Mouse (Mus musculus): ENCODE data around the gene Brdt. TPM values are rescaled to one million over a fixed set of nuclear protein-coding genes. Genes with fewer than 3 reads are reported as not detected.

Gene Brdt
- 1 to 10 TPM in 14 of 26 experiments, under 1 TPM in 11, not detected in 1; 0.39 to 4.4 (median 1.0) TPM for total RNA-seq (2018; cell fraction: chromatin; rRNA removed)
- 1 to 10 TPM in 2 of 26 experiments, under 1 TPM in 24; 0.32 to 1.1 (median 0.70) TPM for total RNA-seq (2018; cell fraction: cytosol; rRNA removed)
- total RNA-seq (2018; cell fraction: nucleus; rRNA removed), result 1 to 10 TPM in 17 of 26 experiments, under 1 TPM in 8, not detected in 1; 0.36 to 2.4 (median 1.1) TPM
- polyA plus RNA-seq (2018), result 0.49 to 0.53 TPM (median 0.52 TPM) in 3 replicates

DNA sequence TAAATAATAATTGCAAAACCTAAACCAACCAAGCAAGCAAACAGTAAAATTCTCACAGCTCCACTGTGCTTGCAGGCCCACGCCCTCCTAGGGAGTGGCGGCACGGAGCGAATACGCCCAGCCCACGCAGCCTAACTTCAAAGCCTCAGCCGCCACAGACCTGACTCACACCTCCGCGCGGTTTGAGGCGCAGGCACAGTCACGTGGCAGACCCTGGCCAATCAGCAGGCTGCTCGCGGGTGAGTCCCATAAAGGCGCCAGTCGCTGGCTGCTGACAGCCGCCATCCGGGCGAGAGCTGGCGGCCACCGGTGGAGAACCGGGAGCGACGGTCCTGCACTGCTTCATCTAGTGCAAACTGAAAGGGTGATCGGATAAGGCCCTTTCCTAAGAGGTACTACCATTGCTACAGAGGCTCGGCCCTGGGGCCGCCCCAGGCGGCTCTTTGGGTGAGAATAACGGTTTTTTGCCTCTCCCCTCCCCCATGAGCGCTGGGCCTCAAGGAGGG is at the start of gene Brdt:
TSS of gene Brdt (plus strand) at position 244 of the 506 bp plus-strand sequence.
- WGBS (ENCODE audit: missing documents), result 89% methylated on average over 30 of the region's 30 CpGs
- no peak within 1 kb of the TSS for H3K4me3 ChIP-seq (ENCODE audit: inconsistent target)
- H3K27ac ChIP-seq, result no peak within 1 kb of the TSS
- H3K79me2 ChIP-seq (ENCODE audit: inconsistent target), result no peaks in the 10 kb centered on the region
- H3K36me3 ChIP-seq (ENCODE audit: inconsistent target), result no peaks in the 10 kb centered on the region

DNA sequence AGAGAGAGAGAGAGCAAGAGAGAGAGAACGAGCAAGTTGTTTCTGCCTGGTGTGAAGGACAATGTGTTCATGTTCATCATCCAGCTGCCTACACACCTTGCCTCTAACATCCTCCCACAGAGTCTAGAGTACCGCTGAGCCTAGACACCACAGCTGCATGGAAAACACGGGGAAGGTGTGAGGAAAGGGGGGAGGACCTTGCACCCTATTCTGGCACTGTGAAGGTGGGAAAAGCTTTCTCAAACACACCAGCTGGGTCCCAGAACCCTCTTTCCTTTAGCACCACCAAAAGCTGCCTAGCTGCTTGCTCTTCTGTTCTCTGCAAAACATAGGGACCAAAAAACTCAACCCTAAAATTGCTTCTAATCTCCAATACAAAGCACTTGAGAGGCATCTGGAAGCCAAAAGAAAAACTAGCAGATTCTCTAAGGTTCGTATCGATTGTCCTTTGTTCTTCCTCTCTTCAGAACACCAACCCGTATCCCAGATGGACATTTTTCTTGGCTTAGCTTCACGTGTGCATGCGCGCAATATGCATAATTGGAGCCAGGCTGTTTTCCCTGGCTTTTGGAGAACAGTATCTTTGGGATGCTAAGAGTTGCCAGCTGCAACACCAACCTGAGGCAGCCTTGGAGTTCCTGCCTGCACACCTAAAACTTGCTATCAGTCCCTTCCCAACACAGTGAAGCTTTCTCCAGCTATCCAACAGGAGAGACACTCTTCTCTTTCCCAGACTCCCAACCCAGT is 48.2 kb upstream of the Brdt start:
- WGBS (ENCODE audit: missing documents), result 85% methylated on average over 9 of the region's 9 CpGs

DNA sequence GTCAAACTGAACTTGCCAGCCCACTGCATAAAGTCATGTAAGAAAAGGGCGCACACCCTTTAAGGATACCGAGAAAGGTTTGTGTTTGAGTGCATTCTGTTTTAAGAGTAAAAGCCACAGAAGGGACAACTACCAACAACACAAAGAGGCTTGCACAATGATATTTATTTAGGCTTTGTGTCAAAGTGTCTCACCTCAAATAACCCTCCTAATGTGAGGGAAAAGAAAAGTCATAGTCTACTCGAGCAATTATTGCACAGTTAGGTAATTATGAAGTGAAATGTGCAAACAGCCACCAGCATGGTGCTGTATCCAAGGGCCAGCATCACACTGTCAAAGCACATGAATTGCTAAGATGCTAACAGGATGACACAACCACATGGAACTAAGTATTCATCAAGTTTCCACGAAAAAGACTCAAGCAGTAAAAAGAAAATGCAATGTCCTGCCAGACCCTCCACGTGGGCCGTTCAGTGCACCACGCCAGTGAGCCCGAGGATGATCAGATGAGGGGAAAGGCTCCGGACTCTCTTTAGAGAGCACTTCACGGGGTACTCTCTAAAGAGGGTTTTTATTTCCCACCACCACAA is 46.9 kb upstream of the Brdt start:
- no peaks in the 10 kb centered on the region for H3K79me2 ChIP-seq (ENCODE audit: inconsistent target)
- H3K27ac ChIP-seq, result no peak overlapping the region
- H3K36me3 ChIP-seq (ENCODE audit: inconsistent target), result no peaks in the 10 kb centered on the region
- WGBS (ENCODE audit: missing documents), result 87% methylated on average over 9 of the region's 10 CpGs
- H3K4me3 ChIP-seq (ENCODE audit: inconsistent target), result no peak overlapping the region

More for the DNA sequence above, 48.2 kb upstream of the Brdt start:
- no peaks in the 10 kb centered on the region for H3K79me2 ChIP-seq (ENCODE audit: inconsistent target)
- H3K36me3 ChIP-seq (ENCODE audit: inconsistent target), result no peaks in the 10 kb centered on the region
- no peak overlapping the region for H3K27ac ChIP-seq
- no peak overlapping the region for H3K4me3 ChIP-seq (ENCODE audit: inconsistent target)

DNA sequence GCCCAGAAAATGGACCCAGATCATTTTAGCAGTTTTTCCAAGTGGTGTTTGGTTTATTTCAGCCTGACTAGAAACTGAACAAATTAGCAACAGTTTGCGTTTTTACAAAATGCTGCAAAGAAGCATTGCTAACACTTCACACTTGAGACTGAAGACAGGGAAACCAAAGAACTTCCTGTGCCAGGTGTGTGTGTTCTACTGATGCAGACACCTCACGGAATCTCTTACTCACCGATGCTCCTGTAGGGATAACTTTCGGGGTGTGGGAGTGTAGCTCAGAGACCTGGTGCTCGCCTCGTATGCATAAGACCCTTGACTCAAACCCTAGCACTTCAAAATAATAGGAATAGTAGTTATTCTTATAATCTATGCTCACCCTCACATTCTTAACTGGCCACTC is 45.4 kb upstream of the Brdt start:
- WGBS (ENCODE audit: missing documents), result 73% methylated on average over 6 of the region's 6 CpGs
- no peak overlapping the region for H3K4me3 ChIP-seq (ENCODE audit: inconsistent target)

DNA sequence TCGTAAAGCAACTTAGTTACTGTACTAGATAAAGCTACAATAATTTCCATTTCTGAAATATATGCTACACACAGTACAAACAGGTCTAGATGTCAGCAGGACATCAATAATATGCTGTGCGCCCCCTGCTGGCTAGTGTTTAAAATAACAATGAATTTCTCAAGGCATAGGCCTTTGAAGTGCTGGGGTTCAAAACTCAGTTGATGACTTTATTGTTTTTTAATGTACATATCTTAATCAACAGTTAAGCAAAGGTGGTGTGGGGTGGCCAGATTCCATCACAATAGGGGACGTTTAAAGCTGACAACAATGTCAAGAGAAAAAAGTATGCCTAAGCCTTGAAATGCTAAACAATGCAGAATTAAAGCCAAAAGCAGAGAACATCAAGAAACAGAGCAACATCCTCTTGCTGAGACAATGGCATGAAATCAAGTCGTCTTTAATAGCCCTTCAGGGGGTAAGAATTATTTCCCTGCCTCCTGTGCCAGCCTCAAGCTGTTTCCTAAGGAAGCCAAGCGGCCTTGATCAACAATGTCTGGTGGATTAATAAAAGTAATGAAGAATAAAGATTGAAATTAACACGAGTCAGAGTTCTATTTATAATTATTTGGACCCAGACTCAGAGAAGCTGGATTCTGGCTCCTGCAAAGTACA is 43.6 kb upstream of the Brdt start:
- Histone ChIP-seq H3K27ac (no peak overlapping the region), H3K79me2 (ENCODE audit: inconsistent target) (no peaks in the 10 kb centered on the region), H3K4me3 (ENCODE audit: inconsistent target) (no peak overlapping the region), H3K36me3 (ENCODE audit: inconsistent target) (no peaks in the 10 kb centered on the region)
- WGBS (ENCODE audit: missing documents), result 38% methylated on average over 6 of the region's 6 CpGs

More for the DNA sequence above, 45.4 kb upstream of the Brdt start:
- Histone ChIP-seq H3K27ac (no peak overlapping the region), H3K79me2 (ENCODE audit: inconsistent target) (no peaks in the 10 kb centered on the region), H3K36me3 (ENCODE audit: inconsistent target) (no peaks in the 10 kb centered on the region)

DNA sequence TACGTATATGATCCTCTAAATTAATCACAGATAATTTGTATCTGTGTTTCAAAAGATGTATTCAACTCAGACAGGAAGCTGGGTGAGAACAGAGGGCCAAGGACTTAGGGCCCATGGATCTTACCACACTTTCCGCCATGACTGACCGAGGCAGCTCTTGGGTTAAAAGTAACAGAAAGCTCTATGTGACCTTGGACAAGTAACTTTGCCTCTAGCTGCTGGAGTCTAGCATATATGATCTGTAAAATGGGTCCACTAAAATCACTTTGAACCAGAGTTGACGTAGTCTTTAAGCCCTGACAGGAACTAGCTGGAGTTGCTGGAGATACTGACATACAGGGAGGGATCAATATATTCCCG is 43.1 kb upstream of the Brdt start:
- WGBS (ENCODE audit: missing documents), result 87% methylated on average over 5 of the region's 5 CpGs
- no peaks in the 10 kb centered on the region for H3K36me3 ChIP-seq (ENCODE audit: inconsistent target)
- no peak overlapping the region for H3K4me3 ChIP-seq (ENCODE audit: inconsistent target)
- no peak overlapping the region for H3K27ac ChIP-seq
- H3K79me2 ChIP-seq (ENCODE audit: inconsistent target), result no peaks in the 10 kb centered on the region

DNA sequence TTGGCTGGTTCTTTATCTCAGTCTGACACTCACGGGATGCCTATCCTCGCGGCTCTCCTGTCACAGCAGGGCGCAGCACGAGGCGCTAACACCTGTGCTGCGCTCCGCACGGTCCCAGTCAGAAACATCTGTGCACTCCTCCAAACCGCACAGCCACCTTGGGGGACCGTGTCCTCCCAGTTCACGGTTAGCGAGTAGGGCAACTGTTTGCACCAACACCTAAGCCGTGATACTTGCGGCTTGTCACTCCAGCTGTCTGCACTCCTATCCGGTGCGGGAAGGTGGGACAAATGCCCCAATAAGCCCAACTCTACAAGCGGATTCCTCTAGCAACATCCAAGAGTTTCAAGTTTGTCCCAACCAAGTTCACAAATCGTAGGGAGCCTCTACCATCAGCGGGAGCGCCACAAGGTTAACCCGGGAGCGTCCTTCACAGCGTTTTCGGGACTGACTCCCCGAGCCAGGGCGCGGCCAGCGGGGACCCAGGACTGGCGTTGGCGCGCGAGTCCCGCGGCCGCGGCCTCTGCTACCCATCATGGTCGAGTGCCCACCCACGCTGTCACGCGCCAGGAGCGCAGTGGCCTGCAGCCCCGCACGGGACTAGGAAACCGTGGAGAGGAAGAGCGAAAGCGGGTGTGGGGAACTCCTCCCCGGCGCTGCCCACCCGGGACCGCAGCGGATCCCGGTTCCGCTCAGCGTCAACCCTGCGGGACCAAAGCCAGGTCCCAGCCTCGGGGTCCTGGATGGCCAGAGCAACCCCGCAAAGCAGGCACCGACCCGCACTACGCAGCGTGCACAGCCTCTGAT is 42.3 kb upstream of the Brdt start:
- no peaks in the 10 kb centered on the region for H3K36me3 ChIP-seq (ENCODE audit: inconsistent target)
- no peak overlapping the region for H3K27ac ChIP-seq
- no peaks in the 10 kb centered on the region for H3K79me2 ChIP-seq (ENCODE audit: inconsistent target)
- peak overlapping the region; percentile 22 for H3K4me3 ChIP-seq (ENCODE audit: inconsistent target)
- WGBS (ENCODE audit: missing documents), result 5% methylated on average over 59 of the region's 62 CpGs

DNA sequence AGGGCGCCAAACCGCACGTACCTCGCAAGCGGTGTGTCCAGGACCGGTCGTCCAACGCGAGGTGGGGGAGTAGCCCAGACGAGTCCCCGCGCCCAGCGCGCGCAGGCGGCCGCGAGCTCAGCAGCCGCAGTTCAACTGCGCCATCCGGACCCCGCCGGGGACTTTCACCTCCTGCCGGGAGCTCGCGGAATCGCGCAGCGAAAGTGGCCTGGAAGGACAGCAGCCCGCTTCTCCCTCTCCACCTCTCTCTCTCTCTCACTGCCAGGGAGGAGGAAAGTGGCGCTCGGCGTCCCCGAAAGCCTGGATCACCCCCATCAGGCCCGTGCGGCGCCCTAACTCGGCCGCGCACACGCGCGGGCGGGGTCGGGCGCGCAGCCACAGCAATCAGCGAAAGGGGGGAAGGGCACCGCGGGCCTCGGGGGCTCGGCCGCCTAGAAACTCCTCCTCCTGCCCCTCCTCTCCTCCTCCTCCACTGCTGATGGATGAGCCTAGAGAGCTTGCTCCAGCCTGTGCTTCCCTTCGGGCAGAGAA is 41.7 kb upstream of the Brdt start, which contains the start of gene Tgfbr3:
TSS of gene Tgfbr3 (minus strand) at position 396 of the 531 bp plus-strand sequence.
- Histone ChIP-seq H3K79me2 (ENCODE audit: inconsistent target) (no peaks in the 10 kb centered on the region), H3K27ac (no peak within 1 kb of the TSS), H3K36me3 (ENCODE audit: inconsistent target) (no peaks in the 10 kb centered on the region), H3K4me3 (ENCODE audit: inconsistent target) (peak within 1 kb of the TSS; percentile 22)
- under 1% methylated on average over 32 of the region's 54 CpGs for WGBS (ENCODE audit: missing documents)

DNA sequence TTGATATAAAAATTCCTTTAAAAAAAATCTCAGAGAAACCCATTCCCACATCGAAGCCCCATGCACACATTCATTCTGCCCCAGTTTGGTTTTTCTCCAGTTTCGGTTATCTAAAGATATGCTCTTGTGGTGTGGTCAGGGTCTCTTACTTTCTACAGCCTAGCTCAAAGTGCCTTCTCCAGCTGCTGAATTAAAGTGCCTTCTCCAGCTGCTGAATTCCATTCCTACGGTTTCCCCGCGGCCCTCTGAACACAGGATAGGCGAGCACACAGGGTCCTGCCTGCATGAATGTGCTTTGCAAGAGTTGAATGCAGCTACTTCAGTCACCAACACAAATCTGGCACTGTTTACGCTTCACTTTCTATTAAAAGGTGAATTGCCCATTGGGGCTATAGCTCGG is 41.0 kb upstream of the Brdt start:
- Histone ChIP-seq H3K4me3 (ENCODE audit: inconsistent target) (no peak overlapping the region), H3K27ac (no peak overlapping the region), H3K36me3 (ENCODE audit: inconsistent target) (no peaks in the 10 kb centered on the region), H3K79me2 (ENCODE audit: inconsistent target) (no peaks in the 10 kb centered on the region)
- 94% methylated on average over 8 of the region's 8 CpGs for WGBS (ENCODE audit: missing documents)

DNA sequence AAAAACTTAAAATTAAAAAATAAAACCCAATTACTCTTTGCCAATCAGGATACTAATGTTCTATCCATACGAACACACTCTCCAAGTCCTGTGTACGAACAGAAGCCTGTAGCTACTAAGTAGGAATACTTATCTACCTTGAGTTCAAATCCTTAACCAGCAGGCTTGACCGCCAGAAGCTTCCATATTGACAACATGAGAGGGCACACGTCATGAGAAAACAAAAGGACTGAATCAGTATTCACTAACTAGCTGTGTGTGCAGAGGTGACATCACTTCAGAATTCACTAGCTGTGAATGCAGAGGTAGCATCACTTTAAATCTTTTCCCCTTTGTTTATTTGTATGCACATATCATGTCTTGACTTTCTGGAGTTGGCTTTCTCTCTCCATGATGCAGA is 36.9 kb upstream of the Brdt start:
- no peaks in the 10 kb centered on the region for H3K36me3 ChIP-seq (ENCODE audit: inconsistent target)
- WGBS (ENCODE audit: missing documents), result 100% methylated on average over 4 of the region's 4 CpGs
- H3K79me2 ChIP-seq (ENCODE audit: inconsistent target), result no peaks in the 10 kb centered on the region
- H3K4me3 ChIP-seq (ENCODE audit: inconsistent target), result no peak overlapping the region
- H3K27ac ChIP-seq, result no peak overlapping the region

DNA sequence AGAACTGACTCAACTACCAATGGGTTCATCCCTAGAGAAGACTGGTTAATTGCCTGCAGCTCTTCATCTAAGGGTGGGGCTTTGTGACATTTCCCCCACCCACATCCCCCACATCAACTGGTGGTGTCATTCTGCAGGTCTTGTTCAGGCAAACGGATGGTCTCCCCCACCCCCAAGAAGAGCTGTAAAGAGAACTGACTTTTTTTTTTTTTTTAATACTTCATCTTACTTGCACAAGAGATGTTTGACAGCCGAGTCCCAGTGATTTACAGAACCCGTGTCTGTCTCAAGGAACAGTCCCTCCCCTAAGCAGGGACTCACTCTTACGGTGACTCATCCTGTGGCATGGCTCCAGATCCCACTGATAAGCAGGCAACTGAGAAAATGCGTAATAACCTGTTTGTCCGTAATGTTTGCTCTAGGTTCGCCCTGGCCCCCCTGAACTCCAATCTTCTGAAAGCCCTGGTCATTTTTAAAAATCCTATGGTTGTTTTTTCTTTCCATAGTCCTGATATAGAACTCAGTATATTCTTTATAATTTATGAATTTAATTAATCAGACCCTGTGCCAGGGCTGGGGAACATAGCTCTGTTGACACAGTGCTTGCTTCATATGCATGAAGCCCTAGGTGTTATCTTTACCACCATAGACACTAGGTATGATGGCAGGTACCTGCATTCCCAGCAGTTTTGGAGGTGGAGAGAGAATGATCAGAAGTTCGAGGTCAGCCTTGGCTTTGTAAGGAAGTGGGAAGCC is 35.7 kb upstream of the Brdt start:
- H3K27ac ChIP-seq, result no peak overlapping the region
- no peaks in the 10 kb centered on the region for H3K36me3 ChIP-seq (ENCODE audit: inconsistent target)
- 28% methylated on average over 8 of the region's 8 CpGs for WGBS (ENCODE audit: missing documents)
- H3K79me2 ChIP-seq (ENCODE audit: inconsistent target), result no peaks in the 10 kb centered on the region
- no peak overlapping the region for H3K4me3 ChIP-seq (ENCODE audit: inconsistent target)

DNA sequence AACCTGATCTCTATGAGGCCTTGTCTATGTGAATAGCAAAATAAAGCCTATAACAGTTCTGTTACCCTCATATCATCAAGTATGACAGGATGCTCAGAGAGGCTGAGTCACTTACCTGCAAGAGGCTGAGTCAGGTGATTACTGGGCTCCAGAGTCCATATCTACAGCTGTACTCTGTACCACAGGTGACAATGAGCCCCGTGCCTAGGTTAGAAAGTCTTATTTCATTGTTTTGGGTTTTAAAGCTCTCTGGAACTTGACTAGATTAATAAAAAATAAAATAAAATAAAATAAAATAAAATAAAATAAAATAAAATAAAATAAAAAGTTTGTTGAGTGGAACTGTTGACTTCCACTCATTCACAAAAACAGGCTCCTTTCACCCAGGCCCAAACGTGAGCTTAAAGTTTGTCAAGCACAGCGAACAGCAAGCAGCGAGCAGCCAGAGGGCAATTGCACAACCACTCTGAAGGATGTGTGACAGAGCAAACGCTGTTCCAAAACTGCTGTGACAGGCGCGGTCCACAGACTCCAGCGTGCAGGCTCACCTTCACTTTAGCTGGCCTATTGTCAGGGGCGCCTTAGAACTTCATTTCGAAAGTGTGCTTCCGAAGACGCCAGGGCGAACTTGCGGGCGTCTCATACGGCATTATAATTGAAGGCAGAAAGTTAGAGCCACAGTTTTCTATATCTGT is 35.0 kb upstream of the Brdt start:
- no peaks in the 10 kb centered on the region for H3K36me3 ChIP-seq (ENCODE audit: inconsistent target)
- H3K27ac ChIP-seq, result no peak overlapping the region
- WGBS (ENCODE audit: missing documents), result 55% methylated on average over 16 of the region's 16 CpGs
- no peaks in the 10 kb centered on the region for H3K79me2 ChIP-seq (ENCODE audit: inconsistent target)
- H3K4me3 ChIP-seq (ENCODE audit: inconsistent target), result no peak overlapping the region

Measured in macrophage (primary cell).